ENCODE assay signal across 10 mouse cellular contexts in the genomic region with DNA sequence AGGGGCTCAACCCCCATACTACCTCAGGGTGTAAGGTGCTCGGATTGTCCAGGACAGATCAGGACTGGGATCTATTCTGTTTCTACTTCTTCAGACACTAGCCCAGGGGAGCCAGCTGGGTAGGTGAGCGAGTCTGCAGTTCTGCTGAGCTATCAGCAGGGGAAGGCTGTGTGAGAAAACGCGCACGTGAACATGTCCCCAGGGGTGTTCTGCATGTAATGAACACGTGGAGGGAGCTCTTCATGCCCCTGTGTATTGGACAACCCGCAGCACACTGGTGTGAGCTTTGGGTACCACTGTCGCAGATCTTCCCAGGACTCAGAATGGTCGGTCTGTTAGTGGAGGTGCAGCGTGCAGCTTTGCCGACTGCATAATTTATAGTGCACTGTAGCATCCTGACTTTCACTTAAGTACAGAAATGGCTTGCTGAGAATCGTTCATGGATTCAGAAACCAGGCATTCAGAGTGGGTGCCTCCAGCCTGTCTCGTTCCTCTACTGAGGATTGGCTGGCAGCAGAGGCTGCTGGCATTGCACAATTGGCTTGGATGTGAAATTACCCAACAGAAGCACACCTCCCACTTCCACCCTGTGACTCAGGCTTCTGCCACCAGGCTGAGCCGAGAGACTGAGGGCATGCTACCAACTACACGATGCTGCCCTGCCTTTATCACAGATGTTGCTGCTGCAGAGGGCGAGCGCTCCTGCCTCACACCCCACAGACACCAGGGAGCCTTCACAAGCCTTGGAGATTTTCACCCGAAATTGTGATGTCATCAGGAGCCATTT. TPM values are rescaled to one million over a fixed set of nuclear protein-coding genes. Genes with fewer than 3 reads are reported as not detected.
DNase-seq lines count a peak whose midpoint lies in the region; ATAC-seq and TF ChIP-seq lines count a peak whose summit lies in the region.
"Had no signal": no experiment of that assay in that cellular context is flagged by ENCODE, and none has a peak within 500 bp of the region (broad histone marks: within the 10 kb centered on the region; RNA-seq: fewer than 3 reads in every experiment).

No protein-coding gene starts in this region.

- no peak overlapping the region for H3K4me3 ChIP-seq in liver, adult 2 months (ENCODE audit: insufficient read depth, low read depth, low read length)
- no peak overlapping the region for H3K4me3 ChIP-seq in intestine, embryonic 15.5 days (replicated peaks)

- TF ChIP-seq CTCF in liver, adult 2 months (IDR thresholded peaks at IDR 0.05; ENCODE audit: low read depth, low read length): peak; percentile 53

- no peaks in the 10 kb centered on the region for H3K27me3 ChIP-seq in liver, adult 2 months (ENCODE audit: control insufficient read depth, insufficient read depth, low read length)
- H3K27me3 ChIP-seq in intestine, embryonic 15.5 days (replicated peaks): no peaks in the 10 kb centered on the region

- H3K9ac ChIP-seq in liver, adult 2 months (ENCODE audit: low read depth, low read length): no peak overlapping the region
- no peak overlapping the region for H3K9ac ChIP-seq in intestine, embryonic 15.5 days

- H3K36me3 ChIP-seq in liver, adult 2 months (ENCODE audit: control insufficient read depth, insufficient read depth, low read length): no peaks in the 10 kb centered on the region
- H3K36me3 ChIP-seq in intestine, embryonic 15.5 days: no peaks in the 10 kb centered on the region

- 64% methylated on average over 18 of the region's 18 CpGs for WGBS in liver, adult 2 months
- 84% methylated on average over 18 of the region's 18 CpGs for WGBS in intestine, embryonic 15.5 days

- H3K27ac ChIP-seq in liver, adult 2 months (replicated peaks; ENCODE audit: insufficient read depth, low read depth, low read length): no peak overlapping the region
- no peak overlapping the region for H3K27ac ChIP-seq in intestine, embryonic 15.5 days

- TF ChIP-seq POLR2A in liver, adult 2 months (IDR thresholded peaks at IDR 0.05; ENCODE audit: extremely low read depth, insufficient read depth, low read length): no peak

- DNase-seq in liver, adult 2 months (ENCODE audit: extremely low read depth, low read depth, low spot score): peak; percentile 81
- DNase-seq in liver: no peak
- DNase-seq in layer of hippocampus, postnatal 36 days: peak; percentile 84 to 89
- no peak for DNase-seq in urinary bladder, adult 2 months (ENCODE audit: low spot score)
- no peak for DNase-seq in thymus, postnatal 25 days

- H3K4me2 ChIP-seq in intestine, embryonic 15.5 days (replicated peaks): no peak overlapping the region

- no peaks in the 10 kb centered on the region for H3K4me1 ChIP-seq in liver, adult 2 months (ENCODE audit: control insufficient read depth, insufficient read depth, low read length)
- no peaks in the 10 kb centered on the region for H3K4me1 ChIP-seq in intestine, embryonic 15.5 days (replicated peaks)

- no peaks in the 10 kb centered on the region for H3K9me3 ChIP-seq in intestine, embryonic 15.5 days

- peak; percentile 93 for ATAC-seq in common myeloid progenitor, adult 5-6 weeks (replicated peaks; ENCODE audit: low read depth, poor library complexity, severe bottlenecking)
- peak; percentile 90 for ATAC-seq in monocyte, adult 5-6 weeks (replicated peaks; ENCODE audit: insufficient number of reproducible peaks, low FRiP score, low TSS enrichment, poor library complexity, severe bottlenecking)
- no peak for ATAC-seq in intestine, embryonic 15.5 days

- H3K79me2 ChIP-seq in liver, adult 2 months (ENCODE audit: control insufficient read depth, insufficient read depth, low read length): no peaks in the 10 kb centered on the region

RNA-seq across cellular contexts. Expression of gene F7, which starts 42.0 kb away (rescaled TPM):
- 95.0 and 117 TPM in 2 replicates for total RNA-seq in liver, adult 2 months (2014; rRNA removed)
- polyA plus RNA-seq in liver, adult 2 months (2012; rRNA removed): 173 and 185 TPM in 2 replicates
- total RNA-seq in common myeloid progenitor, adult 5-6 weeks (2017): not detected in 2 replicates
- under 1 TPM in 1 of 2 experiments, not detected in 1; 0.17 TPM for total RNA-seq in layer of hippocampus, postnatal 36 days (2021)
- 0.85 TPM in 1 of 3 replicates, not detected in the others for total RNA-seq in monocyte, adult 5-6 weeks (2017)
- polyA plus RNA-seq in urinary bladder, adult 2 months (2012; rRNA removed): 0.08 and 0.16 TPM in 2 replicates
- 0.15 and 0.23 TPM in 2 replicates for polyA plus RNA-seq in intestine, embryonic 15.5 days (2015; fragmentation: Nextera tagmentation; extraction: Ambion mirVana)
- total RNA-seq: MEL had no signal
- polyA plus RNA-seq: heart, embryonic 14.5 days had no signal

RNA-seq across cellular contexts. Expression of gene F10, which starts 53.2 kb away (rescaled TPM):
- total RNA-seq in liver, adult 2 months (2014; rRNA removed): 374 and 399 TPM in 2 replicates
- 267 and 371 TPM in 2 replicates for polyA plus RNA-seq in liver, adult 2 months (2012; rRNA removed)
- 3.1 and 5.8 TPM in 2 replicates for total RNA-seq in common myeloid progenitor, adult 5-6 weeks (2017)
- total RNA-seq in layer of hippocampus, postnatal 36 days (2021): not detected
- 39.9 to 65.1 TPM (median 44.8 TPM) in 3 replicates for total RNA-seq in monocyte, adult 5-6 weeks (2017)
- 0.22 and 0.35 TPM in 2 replicates for polyA plus RNA-seq in urinary bladder, adult 2 months (2012; rRNA removed)
- polyA plus RNA-seq in intestine, embryonic 15.5 days (2015; fragmentation: Nextera tagmentation; extraction: Ambion mirVana): 11.4 and 15.9 TPM in 2 replicates

Comparison
In these comparisons a context has a peak if more than half of its experiments do, and no peak if none do; other contexts are left out.
1. DNase-seq: peak in liver, adult 2 months (single experiment) and layer of hippocampus, postnatal 36 days (2 of 2); none in liver (single experiment), urinary bladder, adult 2 months (single experiment) and thymus, postnatal 25 days (single experiment).
2. RNA of gene F7, which starts 42.0 kb away (total RNA-seq): 95.0 to 117 TPM in liver, adult 2 months; 0.17 TPM in layer of hippocampus, postnatal 36 days, not detected in common myeloid progenitor, adult 5-6 weeks and 0.85 TPM in monocyte, adult 5-6 weeks; every median in the first group is over 10 times any median in the second.